ENCODE assay signal across 9 mouse cellular contexts in the genomic region with DNA sequence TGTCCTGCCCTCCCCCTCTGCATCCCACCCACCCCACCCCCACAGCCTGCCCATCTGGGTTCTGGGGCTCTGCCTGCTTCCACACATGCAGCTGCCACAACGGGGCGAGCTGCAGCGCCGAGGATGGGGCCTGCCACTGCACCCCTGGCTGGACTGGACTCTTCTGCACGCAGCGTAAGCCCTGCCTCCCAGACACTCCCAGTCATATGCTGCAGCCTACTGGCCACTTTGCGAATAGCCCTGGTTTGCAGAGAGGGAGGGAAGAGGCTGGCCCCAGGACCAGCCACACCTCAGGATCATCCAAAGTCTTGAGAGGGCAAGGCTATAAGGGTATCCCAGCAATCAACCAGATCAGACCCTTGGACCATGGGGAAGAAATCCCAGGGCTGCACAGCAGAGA. TPM values are rescaled to one million over a fixed set of nuclear protein-coding genes. Genes with fewer than 3 reads are reported as not detected.
A peak's percentile ranks its signal among the peaks of the same experiment; 100 is the strongest.
DNase-seq lines count a peak whose midpoint lies in the region; ATAC-seq and TF ChIP-seq lines count a peak whose summit lies in the region.
"Had no signal": no experiment of that assay in that cellular context is flagged by ENCODE, and none has a peak within 500 bp of the region (broad histone marks: within the 10 kb centered on the region; RNA-seq: fewer than 3 reads in every experiment).

No protein-coding gene starts in this region.

- H3K9me3 ChIP-seq in neural tube, embryonic 15.5 days (replicated peaks) = no peaks in the 10 kb centered on the region
- H3K9me3 ChIP-seq: embryonic facial prominence, embryonic 15.5 days had no signal

- H3K36me3 ChIP-seq in neural tube, embryonic 15.5 days = peaks cover 19% of the 10 kb centered on the region

- H3K4me3 ChIP-seq in lung, adult 2 months (replicated peaks; ENCODE audit: extremely low read depth, low read depth, low read length) = no peak overlapping the region
- H3K4me3 ChIP-seq in neural tube, embryonic 15.5 days (replicated peaks) = no peak overlapping the region
- H3K4me3 ChIP-seq: embryonic facial prominence, embryonic 15.5 days had no signal

- peak; percentile 79 for ATAC-seq in granulocyte monocyte progenitor cell, adult 5-6 weeks (replicated peaks; ENCODE audit: poor library complexity, severe bottlenecking)
- ATAC-seq in neural tube, embryonic 15.5 days (ENCODE audit: low FRiP score) = peak; percentile 87
- no peak for ATAC-seq in activated CD4-positive, CD25-positive, alpha-beta regulatory T cell, adult 4 months

- TF ChIP-seq CTCF in lung, adult 2 months (IDR thresholded peaks at IDR 0.05; ENCODE audit: insufficient read depth, low read length) = peak; percentile 70

- TF ChIP-seq POLR2A in lung, adult 2 months (IDR thresholded peaks at IDR 0.05; ENCODE audit: borderline replicate concordance, extremely low read depth, low read depth, low read length) = no peak

- no peaks in the 10 kb centered on the region for H3K27me3 ChIP-seq in neural tube, embryonic 15.5 days (replicated peaks)
- H3K27me3 ChIP-seq: embryonic facial prominence, embryonic 15.5 days had no signal

- no peak overlapping the region for H3K27ac ChIP-seq in neural tube, embryonic 15.5 days (replicated peaks)
- H3K27ac ChIP-seq: embryonic facial prominence, embryonic 15.5 days had no signal

- H3K4me1 ChIP-seq in lung, adult 2 months (ENCODE audit: control insufficient read depth, insufficient read depth, low read length) = no peaks in the 10 kb centered on the region
- H3K4me1 ChIP-seq in neural tube, embryonic 15.5 days = peaks cover 11% of the 10 kb centered on the region; the same call in 1 of the 2 replicates
- H3K4me1 ChIP-seq: embryonic facial prominence, embryonic 15.5 days had no signal

- H3K4me2 ChIP-seq in neural tube, embryonic 15.5 days = no peak overlapping the region
- H3K4me2 ChIP-seq: embryonic facial prominence, embryonic 15.5 days had no signal

- WGBS in lung, adult 2 months = 18% methylated on average over 7 of the region's 7 CpGs
- WGBS in neural tube, embryonic 15.5 days = 4% methylated on average over 7 of the region's 7 CpGs

- peak; percentile 56 for DNase-seq in urinary bladder, postnatal 14 days (ENCODE audit: low spot score)
- DNase-seq in urinary bladder, adult 2 months (ENCODE audit: low spot score) = no peak
- peak; percentile 80 to 87 for DNase-seq in cerebellum, postnatal 14 days
- DNase-seq in kidney, postnatal 10 days = peak; percentile 82
- peak; percentile 23 for DNase-seq in lung, adult 2 months

- no peak overlapping the region; the same call in 1 of the 2 replicates for H3K9ac ChIP-seq in neural tube, embryonic 15.5 days (replicated peaks)
- H3K9ac ChIP-seq: embryonic facial prominence, embryonic 15.5 days had no signal

RNA-seq across cellular contexts. Expression of a gene that starts 46.4 kb away (rescaled TPM):
- polyA plus RNA-seq in urinary bladder, adult 2 months (2012; rRNA removed) = 457 and 556 TPM in 2 replicates
- total RNA-seq in granulocyte monocyte progenitor cell, adult 5-6 weeks (2014; fragmentation: Nextera tagmentation) = 105 and 130 TPM in 2 replicates
- total RNA-seq in granulocyte monocyte progenitor cell, adult 5-6 weeks (2017) = 92.5 and 116 TPM in 2 replicates
- 74.4 and 109 TPM in 2 replicates for polyA plus RNA-seq in lung, adult 2 months (2012; rRNA removed)
- 398 and 419 TPM in 2 replicates for polyA plus RNA-seq in neural tube, embryonic 15.5 days (2015; fragmentation: Nextera tagmentation; extraction: Ambion mirVana)
- 100 to 1,000 TPM; 204 to 248 TPM for polyA plus RNA-seq in activated CD4-positive, CD25-positive, alpha-beta regulatory T cell, adult 4 months (2017; shearing (Covaris generic))
